Mouse (Mus musculus): ENCODE measurements around the gene Scn4b. TPM values are rescaled to one million over a fixed set of nuclear protein-coding genes. Genes with fewer than 3 reads are reported as not detected.

The Scn4b gene
- not detected for polyA plus RNA-seq (2021)

- in situ Hi-C loops (cut with MboI; ENCODE audit: low pct_unique_long_range_greater_than_20kb), result loop anchor here (25.0 kb wide), 2 partner anchors 301 to 476 kb away; partner anchors contain the start of gene Treh
- no peak for DNase-seq (ENCODE audit: low read depth, low spot score)
- ChIA-PET POLR2A (no interaction called here), CTCF (no interaction called here)
- H3K27me3 ChIP-seq, result peaks cover 78% of the 10 kb centered on the region
- no peak for ATAC-seq
- no peak for TF ChIP-seq CTCF (IDR thresholded peaks at IDR 0.05)
These were observed at the start of gene Scn4b for GRCm38 (mm10) chr9:45138191-45139032. Gene Scn4b, plus strand, starts transcription at chr9:45138395.

GRCm38 (mm10) chr9:45090811-45091210 lies 47.4 kb upstream of the Scn4b start:
- in situ Hi-C loops (cut with MboI; ENCODE audit: low pct_unique_long_range_greater_than_20kb), result no loop called here
- POLR2A ChIA-PET, result no interaction called here
- CTCF ChIA-PET, result no interaction called here
- peaks cover 32% of the 10 kb centered on the region for H3K27me3 ChIP-seq
- ATAC-seq (no peak), DNase-seq (ENCODE audit: low read depth, low spot score) (no peak)
- no peak for TF ChIP-seq CTCF (IDR thresholded peaks at IDR 0.05)

GRCm38 (mm10) chr9:45092641-45093040 lies 45.6 kb upstream of the Scn4b start:
- DNase-seq (ENCODE audit: low read depth, low spot score), result no peak
- no peak for ATAC-seq
- no peak for TF ChIP-seq CTCF (IDR thresholded peaks at IDR 0.05)
- in situ Hi-C loops (cut with MboI; ENCODE audit: low pct_unique_long_range_greater_than_20kb), result no loop called here
- H3K27me3 ChIP-seq, result peaks cover 30% of the 10 kb centered on the region
- CTCF ChIA-PET, result no interaction called here
- POLR2A ChIA-PET, result no interaction called here

- no peak for TF ChIP-seq CTCF (IDR thresholded peaks at IDR 0.05)
- peaks cover 30% of the 10 kb centered on the region for H3K27me3 ChIP-seq
- DNase-seq (ENCODE audit: low read depth, low spot score), result no peak
- ChIA-PET CTCF (no interaction called here), POLR2A (no interaction called here)
- in situ Hi-C loops (cut with MboI; ENCODE audit: low pct_unique_long_range_greater_than_20kb), result no loop called here
- no peak for ATAC-seq
These were observed 42.9 kb upstream of the Scn4b start for GRCm38 (mm10) chr9:45095149-45095937.

- ChIA-PET CTCF (no interaction called here), POLR2A (no interaction called here)
- H3K27me3 ChIP-seq, result peaks cover 20% of the 10 kb centered on the region
- TF ChIP-seq CTCF (IDR thresholded peaks at IDR 0.05), result no peak
- in situ Hi-C loops (cut with MboI; ENCODE audit: low pct_unique_long_range_greater_than_20kb), result no loop called here
- DNase-seq (ENCODE audit: low read depth, low spot score) (no peak), ATAC-seq (no peak)
These were observed 40.3 kb upstream of the Scn4b start for GRCm38 (mm10) chr9:45097877-45098276.

- in situ Hi-C loops (cut with MboI; ENCODE audit: low pct_unique_long_range_greater_than_20kb), result no loop called here
- TF ChIP-seq CTCF (IDR thresholded peaks at IDR 0.05), result no peak
- POLR2A ChIA-PET, result no interaction called here
These were observed 39.8 kb upstream of the Scn4b start for GRCm38 (mm10) chr9:45098426-45098825.

GRCm38 (mm10) chr9:45102528-45102927 lies 35.7 kb upstream of the Scn4b start:
- CTCF ChIA-PET, result no interaction called here

More at GRCm38 (mm10) chr9:45098426-45098825, 39.8 kb upstream of the Scn4b start:
- CTCF ChIA-PET, result no interaction called here
- peaks cover 20% of the 10 kb centered on the region for H3K27me3 ChIP-seq
- ATAC-seq (no peak), DNase-seq (ENCODE audit: low read depth, low spot score) (no peak)

GRCm38 (mm10) chr9:45103211-45103979 lies 34.8 kb upstream of the Scn4b start:
- ATAC-seq (no peak), DNase-seq (ENCODE audit: low read depth, low spot score) (no peak)
- in situ Hi-C loops (cut with MboI; ENCODE audit: low pct_unique_long_range_greater_than_20kb), result no loop called here
- ChIA-PET CTCF (no interaction called here), POLR2A (no interaction called here)
- TF ChIP-seq CTCF (IDR thresholded peaks at IDR 0.05), result no peak
- H3K27me3 ChIP-seq, result peaks cover 5% of the 10 kb centered on the region

More at GRCm38 (mm10) chr9:45102528-45102927, 35.7 kb upstream of the Scn4b start:
- in situ Hi-C loops (cut with MboI; ENCODE audit: low pct_unique_long_range_greater_than_20kb), result no loop called here
- DNase-seq (ENCODE audit: low read depth, low spot score), result no peak
- POLR2A ChIA-PET, result no interaction called here
- peaks cover 5% of the 10 kb centered on the region for H3K27me3 ChIP-seq
- ATAC-seq, result no peak
- no peak for TF ChIP-seq CTCF (IDR thresholded peaks at IDR 0.05)

GRCm38 (mm10) chr9:45105596-45106374 lies 32.4 kb upstream of the Scn4b start:
- POLR2A ChIA-PET, result no interaction called here
- no peak for TF ChIP-seq CTCF (IDR thresholded peaks at IDR 0.05)
- CTCF ChIA-PET, result no interaction called here

GRCm38 (mm10) chr9:45115706-45116105 lies 22.5 kb upstream of the Scn4b start:
- in situ Hi-C loops (cut with MboI; ENCODE audit: low pct_unique_long_range_greater_than_20kb), result no loop called here
- H3K27me3 ChIP-seq, result peaks cover 73% of the 10 kb centered on the region
- ChIA-PET POLR2A (no interaction called here), CTCF (no interaction called here)
- DNase-seq (ENCODE audit: low read depth, low spot score) (no peak), ATAC-seq (no peak)
- TF ChIP-seq CTCF (IDR thresholded peaks at IDR 0.05), result no peak

More at GRCm38 (mm10) chr9:45105596-45106374, 32.4 kb upstream of the Scn4b start:
- H3K27me3 ChIP-seq, result peaks cover 5% of the 10 kb centered on the region
- ATAC-seq (no peak), DNase-seq (ENCODE audit: low read depth, low spot score) (no peak)
- in situ Hi-C loops (cut with MboI; ENCODE audit: low pct_unique_long_range_greater_than_20kb), result no loop called here

Measured in Patski (cell line).